Mouse (Mus musculus) embryonic facial prominence, embryonic 13.5 days (tissue): ENCODE measurements at regions not wholly inside any gene's neighbourhood (a gene's known extent, or its start where the extent isn't known, plus 50 kb on each side); places are given as distances from the start of the nearest gene placed in this dataset.

ENCODE experiments used
- ATAC-seq: fragments of 200-750 bp; cut with Nextera tagmentation; 2 replicates; pipeline ENCODE4 v1.8.0; 2017; ENCODE audit warnings: low read depth; ENCODE audit not compliant: insufficient number of reproducible peaks, insufficient read depth, low FRiP score, low TSS enrichment
- H3K27ac ChIP-seq: fragments of 300-500 bp; sonication (generic); 2 replicates; pipeline ENCODE4 v1.5.1; 2015; ENCODE audit warnings: moderate library complexity, mild to moderate bottlenecking, inconsistent platforms
- H3K27me3 ChIP-seq: fragments of 300-500 bp; sonication (generic); 2 replicates; pipeline ENCODE4 v1.6.1; 2015; ENCODE audit warnings: mild to moderate bottlenecking, inconsistent platforms
- H3K36me3 ChIP-seq: fragments of 300-500 bp; sonication (generic); 2 replicates; pipeline ENCODE4 v1.6.1; 2015; ENCODE audit warnings: mild to moderate bottlenecking, inconsistent platforms
- H3K4me1 ChIP-seq: fragments of 300-500 bp; sonication (generic); 2 replicates; pipeline ENCODE4 v1.6.1; 2015; ENCODE audit warnings: inconsistent platforms
- H3K4me2 ChIP-seq: fragments of 300-500 bp; sonication (generic); 2 replicates; pipeline ENCODE4 v1.6.1; 2015; ENCODE audit warnings: moderate library complexity, mild to moderate bottlenecking, inconsistent platforms
- H3K4me3 ChIP-seq: fragments of 300-500 bp; sonication (generic); 2 replicates; pipeline ENCODE4 v1.5.1; 2015; ENCODE audit warnings: mild to moderate bottlenecking, inconsistent platforms
- H3K9ac ChIP-seq: fragments of 300-500 bp; sonication (generic); 2 replicates; pipeline ENCODE4 v1.6.1; 2015; ENCODE audit warnings: mild to moderate bottlenecking, inconsistent platforms
- H3K9me3 ChIP-seq: fragments of 300-500 bp; sonication (generic); 2 replicates; pipeline ENCODE4 v1.6.1; 2016; ENCODE audit warnings: inconsistent platforms
- WGBS: fragments of 180-500 bp; shearing (Covaris S2); methylation state at CpG from one replicate; pipeline ENCODE4 v1.1.7; 2015; ENCODE audit warnings: mixed read lengths; 5-methylcytosine and 5-hydroxymethylcytosine counted together

GRCm38 (mm10) chr11:25538641-25539258, 671.8 kb downstream of the 5730522E02Rik start:
- no peak for ATAC-seq
- H3K36me3 ChIP-seq = no peaks in the 10 kb centered on the region
- no peaks in the 10 kb centered on the region for H3K4me1 ChIP-seq
- H3K9ac ChIP-seq = no peak overlapping the region
- no peak overlapping the region for H3K4me2 ChIP-seq
- H3K27ac ChIP-seq = no peak overlapping the region
- no peak overlapping the region for H3K4me3 ChIP-seq
- H3K9me3 ChIP-seq = no peaks in the 10 kb centered on the region
- no peaks in the 10 kb centered on the region for H3K27me3 ChIP-seq
- 88% methylated on average over 3 of the region's 3 CpGs for WGBS

GRCm38 (mm10) chr11:25536069-25536468, 674.5 kb downstream of the 5730522E02Rik start:
- no peak overlapping the region for H3K9ac ChIP-seq
- H3K4me1 ChIP-seq = peaks cover 4% of the 10 kb centered on the region; the same call in 1 of the 2 replicates
- ATAC-seq = no peak
- H3K9me3 ChIP-seq = no peaks in the 10 kb centered on the region
- H3K4me2 ChIP-seq = no peak overlapping the region
- H3K27me3 ChIP-seq = no peaks in the 10 kb centered on the region
- H3K27ac ChIP-seq = no peak overlapping the region
- whole genome bisulfite sequencing = 68% methylated on average over 7 of the region's 7 CpGs
- H3K4me3 ChIP-seq = no peak overlapping the region
- H3K36me3 ChIP-seq = no peaks in the 10 kb centered on the region

GRCm38 (mm10) chr11:25533081-25533480, 677.5 kb downstream of the 5730522E02Rik start:
- Histone ChIP-seq H3K4me3 (no peak overlapping the region), H3K27ac (no peak overlapping the region), H3K9me3 (no peaks in the 10 kb centered on the region), H3K36me3 (no peaks in the 10 kb centered on the region), H3K9ac (no peak overlapping the region), H3K27me3 (no peaks in the 10 kb centered on the region), H3K4me1 (peaks cover 8% of the 10 kb centered on the region), H3K4me2 (no peak overlapping the region)
- no peak for ATAC-seq
- 2% methylated on average over 2 of the region's 2 CpGs for WGBS

- 67% methylated on average over 9 of the region's 9 CpGs for WGBS
- Histone ChIP-seq H3K9ac (no peak overlapping the region), H3K9me3 (no peaks in the 10 kb centered on the region), H3K4me2 (no peak overlapping the region), H3K36me3 (no peaks in the 10 kb centered on the region), H3K4me1 (peaks cover 9% of the 10 kb centered on the region), H3K4me3 (no peak overlapping the region), H3K27ac (no peak overlapping the region), H3K27me3 (no peaks in the 10 kb centered on the region)
- ATAC-seq = no peak
Measured at GRCm38 (mm10) chr11:25531668-25532398, 678.7 kb downstream of the 5730522E02Rik start.

GRCm38 (mm10) chr11:25528056-25528455, 682.5 kb downstream of the 5730522E02Rik start:
- WGBS = 32% methylated on average over 5 of the region's 5 CpGs
- Histone ChIP-seq H3K4me2 (no peak overlapping the region), H3K36me3 (no peaks in the 10 kb centered on the region)

GRCm38 (mm10) chr11:25518903-25519302, 691.7 kb downstream of the 5730522E02Rik start:
- no peak overlapping the region for H3K27ac ChIP-seq
- ATAC-seq = no peak
- H3K27me3 ChIP-seq = no peaks in the 10 kb centered on the region

More at GRCm38 (mm10) chr11:25528056-25528455, 682.5 kb downstream of the 5730522E02Rik start:
- Histone ChIP-seq H3K4me3 (no peak overlapping the region), H3K27ac (no peak overlapping the region), H3K9ac (no peak overlapping the region), H3K27me3 (no peaks in the 10 kb centered on the region), H3K4me1 (peaks cover 6% of the 10 kb centered on the region), H3K9me3 (no peaks in the 10 kb centered on the region)
- no peak for ATAC-seq

GRCm38 (mm10) chr11:25518131-25518530, 692.4 kb downstream of the 5730522E02Rik start:
- 96% methylated on average over 1 of the region's 1 CpGs for WGBS
- Histone ChIP-seq H3K9me3 (no peaks in the 10 kb centered on the region), H3K9ac (no peak overlapping the region), H3K4me3 (no peak overlapping the region), H3K4me2 (no peak overlapping the region), H3K36me3 (no peaks in the 10 kb centered on the region), H3K27ac (no peak overlapping the region), H3K4me1 (no peaks in the 10 kb centered on the region), H3K27me3 (no peaks in the 10 kb centered on the region)
- ATAC-seq = no peak

More at GRCm38 (mm10) chr11:25518903-25519302, 691.7 kb downstream of the 5730522E02Rik start:
- H3K9me3 ChIP-seq = no peaks in the 10 kb centered on the region
- H3K4me1 ChIP-seq = no peaks in the 10 kb centered on the region
- no peaks in the 10 kb centered on the region for H3K36me3 ChIP-seq
- no peak overlapping the region for H3K9ac ChIP-seq
- H3K4me2 ChIP-seq = no peak overlapping the region
- WGBS = 68% methylated on average over 2 of the region's 2 CpGs
- H3K4me3 ChIP-seq = no peak overlapping the region

- no peak for ATAC-seq
Measured at GRCm38 (mm10) chr11:25505500-25505899, 705.1 kb downstream of the 5730522E02Rik start.

GRCm38 (mm10) chr11:25473682-25474365, 736.7 kb downstream of the 5730522E02Rik start:
- 52% methylated on average over 2 of the region's 2 CpGs for WGBS
- H3K9ac ChIP-seq = no peak overlapping the region
- no peak overlapping the region for H3K4me3 ChIP-seq
- no peaks in the 10 kb centered on the region for H3K27me3 ChIP-seq
- no peak overlapping the region for H3K27ac ChIP-seq
- ATAC-seq = no peak
- no peaks in the 10 kb centered on the region for H3K4me1 ChIP-seq
- no peaks in the 10 kb centered on the region for H3K36me3 ChIP-seq
- no peaks in the 10 kb centered on the region for H3K9me3 ChIP-seq
- no peak overlapping the region for H3K4me2 ChIP-seq

More at GRCm38 (mm10) chr11:25505500-25505899, 705.1 kb downstream of the 5730522E02Rik start:
- Histone ChIP-seq H3K9me3 (no peaks in the 10 kb centered on the region), H3K4me3 (no peak overlapping the region), H3K27me3 (no peaks in the 10 kb centered on the region), H3K36me3 (no peaks in the 10 kb centered on the region), H3K9ac (no peak overlapping the region), H3K4me1 (no peaks in the 10 kb centered on the region), H3K27ac (no peak overlapping the region), H3K4me2 (no peak overlapping the region)
- 63% methylated on average over 3 of the region's 3 CpGs for WGBS

GRCm38 (mm10) chr11:25469819-25470218, 740.7 kb downstream of the 5730522E02Rik start:
- no peaks in the 10 kb centered on the region for H3K9me3 ChIP-seq
- ATAC-seq = no peak
- H3K9ac ChIP-seq = no peak overlapping the region
- no peak overlapping the region for H3K27ac ChIP-seq
- no peaks in the 10 kb centered on the region for H3K27me3 ChIP-seq
- WGBS = 72% methylated on average over 6 of the region's 6 CpGs
- H3K4me2 ChIP-seq = no peak overlapping the region
- H3K36me3 ChIP-seq = no peaks in the 10 kb centered on the region
- no peaks in the 10 kb centered on the region for H3K4me1 ChIP-seq
- H3K4me3 ChIP-seq = no peak overlapping the region

- H3K9ac ChIP-seq = no peak overlapping the region
- H3K4me3 ChIP-seq = no peak overlapping the region
- H3K9me3 ChIP-seq = peaks cover 6% of the 10 kb centered on the region; the same call in 1 of the 2 replicates
- no peaks in the 10 kb centered on the region for H3K4me1 ChIP-seq
- no peak for ATAC-seq
- no peak overlapping the region for H3K27ac ChIP-seq
- no peaks in the 10 kb centered on the region for H3K27me3 ChIP-seq
- H3K36me3 ChIP-seq = no peaks in the 10 kb centered on the region
- H3K4me2 ChIP-seq = no peak overlapping the region
- 80% methylated on average over 1 of the region's 1 CpGs for WGBS
Measured at GRCm38 (mm10) chr11:25437206-25437605, 773.4 kb downstream of the 5730522E02Rik start.
